Mouse (Mus musculus): ENCODE results near the gene Armc9. TPM values are rescaled to one million over a fixed set of nuclear protein-coding genes. Genes with fewer than 3 reads are reported as not detected.

Armc9 gene
- polyA plus RNA-seq, 1 experiment from 2014 or later, result 30.2 TPM

DNA sequence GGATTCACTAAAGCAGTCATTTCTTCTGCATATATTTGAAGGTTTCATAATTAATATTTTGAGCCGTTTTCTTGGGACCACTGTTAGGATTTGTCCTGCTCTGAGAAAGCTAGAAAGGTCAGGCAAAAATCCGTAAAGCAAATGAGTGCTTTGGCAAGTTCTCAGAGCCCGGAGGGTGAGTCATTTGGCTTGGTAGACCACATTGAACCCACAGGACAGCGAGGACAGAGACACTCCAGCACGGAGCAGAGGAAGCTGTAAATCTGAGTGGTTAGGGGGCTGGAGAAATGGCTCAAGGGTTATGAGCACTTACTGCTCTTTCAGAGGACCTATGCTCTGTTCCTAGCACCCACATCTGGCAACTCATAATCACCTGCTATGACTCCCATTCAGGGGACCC, 7.0 kb upstream of the Armc9 start:
- no peak for ATAC-seq
- WGBS, result 90% methylated on average over 5 of the region's 5 CpGs
- H3K9ac ChIP-seq, result no peak overlapping the region

DNA sequence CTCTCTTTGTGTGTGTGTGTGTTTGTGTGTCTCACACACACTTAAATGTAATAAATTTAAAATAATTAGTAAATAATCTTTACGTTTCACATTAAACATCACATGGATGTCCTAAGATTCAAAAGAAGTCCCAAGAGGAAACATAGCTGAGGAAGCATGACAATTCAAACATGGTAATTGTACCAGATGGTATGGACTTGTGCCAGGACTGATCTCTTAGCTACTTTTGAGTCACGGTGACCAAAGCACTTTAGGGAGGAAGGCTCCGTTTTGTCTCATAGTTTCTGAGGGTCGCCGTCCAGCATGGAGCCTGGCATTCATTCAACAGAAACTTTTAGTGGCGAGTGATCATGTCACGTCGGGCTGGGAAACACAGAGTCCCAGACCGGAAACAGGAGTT, 6.4 kb upstream of the Armc9 start:
- no peak for ATAC-seq
- Histone ChIP-seq H3K4me1 (no peaks in the 10 kb centered on the region), H3K27ac (no peak overlapping the region), H3K9ac (no peak overlapping the region), H3K9me3 (replicated peaks) (no peaks in the 10 kb centered on the region), H3K4me2 (no peak overlapping the region), H3K27me3 (no peaks in the 10 kb centered on the region), H3K36me3 (ENCODE audit: poor library complexity, severe bottlenecking) (no peaks in the 10 kb centered on the region), H3K4me3 (no peak overlapping the region)
- WGBS, result 86% methylated on average over 9 of the region's 9 CpGs

More for the DNA sequence above, 7.0 kb upstream of the Armc9 start:
- Histone ChIP-seq H3K4me1 (no peaks in the 10 kb centered on the region), H3K9me3 (replicated peaks) (no peaks in the 10 kb centered on the region), H3K4me3 (no peak overlapping the region), H3K36me3 (ENCODE audit: poor library complexity, severe bottlenecking) (peaks cover 1% of the 10 kb centered on the region; the same call in 1 of the 2 replicates), H3K27me3 (no peaks in the 10 kb centered on the region), H3K27ac (no peak overlapping the region), H3K4me2 (no peak overlapping the region)

- WGBS, result 85% methylated on average over 6 of the region's 6 CpGs
- no peak overlapping the region for H3K4me3 ChIP-seq
- no peak overlapping the region for H3K27ac ChIP-seq
- H3K9me3 ChIP-seq (replicated peaks), result no peaks in the 10 kb centered on the region
- no peak overlapping the region for H3K4me2 ChIP-seq
- H3K9ac ChIP-seq, result no peak overlapping the region
- no peak for ATAC-seq
- H3K27me3 ChIP-seq, result no peaks in the 10 kb centered on the region
- H3K36me3 ChIP-seq (ENCODE audit: poor library complexity, severe bottlenecking), result no peaks in the 10 kb centered on the region
- H3K4me1 ChIP-seq, result peaks cover 15% of the 10 kb centered on the region
Observed at GRCm38 (mm10) chr1:86150929-86151328, 3.7 kb upstream of the Armc9 start.

DNA sequence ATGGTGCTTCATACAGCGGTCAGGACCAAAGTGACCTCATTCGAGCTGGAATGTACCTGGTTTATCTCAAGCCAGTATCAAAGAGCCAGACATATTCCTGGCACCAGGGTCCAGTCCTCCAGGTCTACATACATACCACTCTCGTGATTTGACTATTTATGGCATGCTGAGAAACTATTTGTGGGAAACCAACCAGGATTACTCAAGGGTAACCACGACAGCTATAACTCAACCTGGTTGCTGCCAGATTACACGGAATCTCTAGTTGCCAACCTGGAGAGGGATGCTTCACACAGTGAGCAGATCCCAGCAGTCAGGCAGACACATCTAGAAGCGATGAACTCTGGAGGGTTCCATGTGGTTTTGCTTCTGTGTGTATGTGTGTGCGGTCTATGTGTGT, 3.2 kb upstream of the Armc9 start:
- H3K4me1 ChIP-seq, result peaks cover 15% of the 10 kb centered on the region

GRCm38 (mm10) chr1:86152618-86153017, 2.0 kb upstream of the Armc9 start:
- H3K36me3 ChIP-seq (ENCODE audit: poor library complexity, severe bottlenecking), result no peaks in the 10 kb centered on the region
- H3K9me3 ChIP-seq (replicated peaks), result no peaks in the 10 kb centered on the region
- no peaks in the 10 kb centered on the region for H3K27me3 ChIP-seq
- H3K4me3 ChIP-seq, result no peak overlapping the region
- no peak overlapping the region for H3K27ac ChIP-seq
- H3K4me1 ChIP-seq, result peaks cover 15% of the 10 kb centered on the region
- WGBS, result 86% methylated on average over 1 of the region's 1 CpGs
- H3K9ac ChIP-seq, result no peak overlapping the region
- H3K4me2 ChIP-seq, result no peak overlapping the region
- no peak for ATAC-seq

More for the DNA sequence above, 3.2 kb upstream of the Armc9 start:
- H3K27ac ChIP-seq, result no peak overlapping the region
- no peak overlapping the region for H3K4me2 ChIP-seq
- 89% methylated on average over 7 of the region's 7 CpGs for WGBS
- ATAC-seq, result no peak
- no peaks in the 10 kb centered on the region for H3K27me3 ChIP-seq
- H3K36me3 ChIP-seq (ENCODE audit: poor library complexity, severe bottlenecking), result no peaks in the 10 kb centered on the region
- no peaks in the 10 kb centered on the region for H3K9me3 ChIP-seq (replicated peaks)
- no peak overlapping the region for H3K9ac ChIP-seq
- no peak overlapping the region for H3K4me3 ChIP-seq

DNA sequence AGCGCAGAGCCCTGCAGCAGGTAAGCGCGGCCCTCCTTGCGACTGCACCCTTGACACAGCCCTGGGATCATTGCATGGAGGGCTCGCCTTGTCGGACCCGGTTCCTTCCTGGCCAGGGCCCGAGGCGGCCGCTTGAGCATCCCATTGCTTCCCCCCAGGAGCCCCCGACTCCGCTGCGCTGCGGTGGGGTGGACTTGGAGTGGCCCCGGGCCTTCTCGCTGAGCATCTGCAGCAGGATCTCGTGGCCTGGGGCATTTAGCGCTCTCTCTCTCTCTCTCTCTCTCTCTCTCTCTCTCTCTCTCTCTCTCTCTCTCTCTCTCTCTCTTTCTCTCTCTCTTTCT, 214 bp downstream of the Armc9 start:
- peak overlapping the region; percentile 86 for H3K9ac ChIP-seq
- no peaks in the 10 kb centered on the region for H3K9me3 ChIP-seq (replicated peaks)
- peaks cover 15% of the 10 kb centered on the region for H3K4me1 ChIP-seq
- 1% methylated on average over 18 of the region's 18 CpGs for WGBS
- peak overlapping the region; percentile 78 for H3K4me2 ChIP-seq
- H3K4me3 ChIP-seq, result peak overlapping the region; percentile 75
- H3K27ac ChIP-seq, result peak overlapping the region; percentile 33; the same call in 1 of the 2 replicates
- ATAC-seq, result no peak
- H3K36me3 ChIP-seq (ENCODE audit: poor library complexity, severe bottlenecking), result no peaks in the 10 kb centered on the region
- no peaks in the 10 kb centered on the region for H3K27me3 ChIP-seq

GRCm38 (mm10) chr1:86156075-86156474, 1.5 kb downstream of the Armc9 start:
- no peak for ATAC-seq
- Histone ChIP-seq H3K36me3 (ENCODE audit: poor library complexity, severe bottlenecking) (peaks cover 12% of the 10 kb centered on the region), H3K4me2 (no peak overlapping the region), H3K27ac (no peak overlapping the region), H3K4me3 (no peak overlapping the region), H3K4me1 (peaks cover 15% of the 10 kb centered on the region), H3K27me3 (no peaks in the 10 kb centered on the region), H3K9ac (peak overlapping the region; percentile 86), H3K9me3 (replicated peaks) (no peaks in the 10 kb centered on the region)
- whole genome bisulfite sequencing, result 89% methylated on average over 3 of the region's 3 CpGs

DNA sequence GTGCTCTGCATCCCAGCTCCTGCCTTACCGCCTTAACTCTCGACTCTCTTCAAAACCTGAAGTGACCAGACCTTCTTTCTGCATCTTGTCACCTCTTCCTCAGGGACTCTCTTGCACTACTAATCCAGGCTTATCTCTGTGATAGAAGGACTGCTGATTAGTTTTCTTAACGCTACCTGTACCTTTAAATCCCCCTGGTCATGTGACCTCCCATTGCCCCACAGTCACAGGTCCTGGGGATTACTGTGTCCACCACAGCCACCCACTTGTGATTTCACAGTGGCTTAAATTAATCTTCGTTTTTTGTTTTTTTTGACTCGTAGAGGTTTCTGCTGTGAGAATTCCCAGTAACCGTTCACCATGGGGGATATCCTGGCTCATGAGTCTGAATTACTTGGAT, 2.0 kb downstream of the Armc9 start:
- Histone ChIP-seq H3K27me3 (no peaks in the 10 kb centered on the region), H3K4me3 (no peak overlapping the region), H3K36me3 (ENCODE audit: poor library complexity, severe bottlenecking) (peaks cover 17% of the 10 kb centered on the region), H3K4me1 (peaks cover 15% of the 10 kb centered on the region), H3K9ac (no peak overlapping the region), H3K9me3 (replicated peaks) (no peaks in the 10 kb centered on the region), H3K27ac (no peak overlapping the region), H3K4me2 (no peak overlapping the region)
- no peak for ATAC-seq
- 95% methylated on average over 6 of the region's 6 CpGs for WGBS

DNA sequence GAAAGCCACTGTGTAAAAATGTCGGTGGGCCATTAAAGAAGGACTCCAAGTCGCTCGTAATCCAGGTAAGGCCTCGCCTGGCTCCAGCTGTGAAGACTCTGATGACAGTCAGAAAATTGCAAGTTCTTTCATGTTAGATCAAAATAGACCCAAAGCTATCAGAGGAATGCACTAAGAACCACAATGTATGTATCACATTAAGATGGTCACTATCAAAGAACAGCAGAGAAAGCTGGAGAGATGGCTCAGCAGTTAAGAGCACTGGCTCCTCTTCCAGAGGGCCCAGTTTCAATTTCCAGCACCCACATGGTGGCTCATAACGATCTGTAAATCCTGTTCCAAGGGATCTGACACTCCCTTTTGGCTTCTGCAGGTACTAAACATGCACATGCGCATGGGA, 5.5 kb downstream of the Armc9 start:
- Histone ChIP-seq H3K9ac (no peak overlapping the region), H3K4me1 (peaks cover 9% of the 10 kb centered on the region), H3K27ac (no peak overlapping the region), H3K4me3 (no peak overlapping the region), H3K9me3 (replicated peaks) (no peaks in the 10 kb centered on the region), H3K36me3 (ENCODE audit: poor library complexity, severe bottlenecking) (peaks cover 49% of the 10 kb centered on the region), H3K27me3 (no peaks in the 10 kb centered on the region), H3K4me2 (no peak overlapping the region)
- ATAC-seq, result no peak
- WGBS, result 93% methylated on average over 6 of the region's 6 CpGs

DNA sequence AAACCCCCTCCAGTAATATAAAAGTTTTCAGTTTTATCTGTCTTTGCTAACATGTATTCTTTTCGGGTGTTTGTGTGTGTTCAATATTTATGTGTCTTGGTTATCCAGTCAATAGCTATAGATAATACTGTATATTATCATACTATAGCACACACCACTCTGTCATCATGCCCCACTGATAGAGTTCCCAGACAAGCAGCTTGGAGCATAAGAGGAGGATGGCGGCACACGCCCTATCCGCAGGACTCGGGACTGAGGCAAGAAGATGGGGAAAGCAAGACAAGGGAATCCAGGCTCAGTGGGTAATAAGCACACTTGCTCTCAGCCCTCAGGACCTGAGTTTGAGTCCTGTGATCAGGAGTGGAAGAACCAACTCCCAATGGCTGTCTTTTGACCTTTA, 5.9 kb downstream of the Armc9 start:
- peaks cover 50% of the 10 kb centered on the region for H3K36me3 ChIP-seq (ENCODE audit: poor library complexity, severe bottlenecking)

DNA sequence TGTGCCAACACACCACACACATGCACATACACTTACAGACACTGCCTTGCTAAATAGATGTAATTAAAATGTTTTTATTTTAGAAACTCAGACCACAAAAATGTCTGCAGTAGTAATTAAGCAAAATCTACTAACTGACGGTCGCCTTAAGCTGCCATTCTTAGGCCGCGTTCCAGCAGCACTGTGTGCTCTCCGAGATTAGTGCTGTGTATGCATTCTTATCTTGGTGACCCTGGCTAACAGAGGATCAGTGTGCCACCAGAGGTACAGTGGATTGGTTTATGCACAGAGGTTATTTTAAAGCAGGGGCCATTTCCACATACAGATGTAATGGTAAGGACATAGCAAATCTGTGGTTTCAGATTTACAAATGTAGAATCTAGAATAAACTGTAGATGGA, 6.5 kb downstream of the Armc9 start:
- H3K4me1 ChIP-seq, result no peaks in the 10 kb centered on the region
- no peak overlapping the region for H3K4me2 ChIP-seq
- peaks cover 56% of the 10 kb centered on the region for H3K36me3 ChIP-seq (ENCODE audit: poor library complexity, severe bottlenecking)

More for the DNA sequence above, 5.9 kb downstream of the Armc9 start:
- WGBS, result 95% methylated on average over 5 of the region's 5 CpGs
- Histone ChIP-seq H3K4me3 (no peak overlapping the region), H3K27ac (no peak overlapping the region), H3K4me2 (no peak overlapping the region), H3K9me3 (replicated peaks) (no peaks in the 10 kb centered on the region), H3K27me3 (no peaks in the 10 kb centered on the region), H3K4me1 (peaks cover 5% of the 10 kb centered on the region), H3K9ac (no peak overlapping the region)
- ATAC-seq, result no peak

GRCm38 (mm10) chr1:86174602-86175001, 20.0 kb downstream of the Armc9 start:
- Histone ChIP-seq H3K36me3 (ENCODE audit: poor library complexity, severe bottlenecking) (peaks cover 63% of the 10 kb centered on the region), H3K4me1 (no peaks in the 10 kb centered on the region), H3K4me3 (no peak overlapping the region), H3K27ac (no peak overlapping the region), H3K27me3 (no peaks in the 10 kb centered on the region), H3K4me2 (no peak overlapping the region), H3K9me3 (replicated peaks) (no peaks in the 10 kb centered on the region), H3K9ac (no peak overlapping the region)
- ATAC-seq, result no peak
- 89% methylated on average over 5 of the region's 5 CpGs for WGBS

More for the DNA sequence above, 6.5 kb downstream of the Armc9 start:
- Histone ChIP-seq H3K27me3 (no peaks in the 10 kb centered on the region), H3K9me3 (replicated peaks) (no peaks in the 10 kb centered on the region), H3K4me3 (no peak overlapping the region), H3K9ac (no peak overlapping the region), H3K27ac (no peak overlapping the region)
- WGBS, result 94% methylated on average over 5 of the region's 5 CpGs
- ATAC-seq, result no peak

- Histone ChIP-seq H3K9ac (no peak overlapping the region), H3K27ac (no peak overlapping the region), H3K27me3 (no peaks in the 10 kb centered on the region), H3K4me3 (no peak overlapping the region), H3K4me1 (no peaks in the 10 kb centered on the region), H3K4me2 (no peak overlapping the region), H3K9me3 (replicated peaks) (no peaks in the 10 kb centered on the region), H3K36me3 (ENCODE audit: poor library complexity, severe bottlenecking) (peaks cover 61% of the 10 kb centered on the region)
- 94% methylated on average over 2 of the region's 2 CpGs for whole genome bisulfite sequencing
- no peak for ATAC-seq
Observed at GRCm38 (mm10) chr1:86176066-86176465, 21.5 kb downstream of the Armc9 start.
